Mouse (Mus musculus): ENCODE measurements at regions not wholly inside any gene's neighbourhood (a gene's known extent, or its start where the extent isn't known, plus 50 kb on each side); places are given as distances from the start of the nearest gene placed in this dataset.

- intact Hi-C loops (cut with DNase I) = no loop called here
Observed at GRCm38 (mm10) chr15:24751480-24752157, 661.9 kb downstream of the Basp1 start.

DNA sequence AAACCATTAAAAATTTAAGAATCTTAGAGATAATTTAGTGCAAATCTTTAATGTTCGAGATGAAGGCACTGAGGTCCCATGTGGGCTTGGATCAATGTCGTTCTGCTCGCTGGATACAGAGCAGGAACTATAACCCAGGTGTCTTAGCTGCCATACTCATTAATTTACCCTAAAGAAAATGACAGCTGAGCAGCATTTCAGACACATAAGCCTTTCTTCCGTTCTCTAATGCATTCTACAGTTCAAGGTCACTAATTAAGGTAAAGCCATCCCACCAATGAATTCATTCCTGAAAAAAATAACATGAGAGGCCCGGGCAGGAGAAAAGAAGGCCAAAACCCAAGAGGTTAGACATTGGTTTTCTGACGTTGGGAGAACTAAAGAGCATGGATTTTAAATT lies 670.3 kb downstream of the Basp1 start:
- intact Hi-C loops (cut with DNase I) = no loop called here

- intact Hi-C loops (cut with DNase I) = loop anchor here (2.0 kb wide), 1 partner anchor 690 kb away; no protein-coding TSS in a partner anchor
Observed at GRCm38 (mm10) chr15:24725170-24725569, 688.4 kb downstream of the Basp1 start.

DNA sequence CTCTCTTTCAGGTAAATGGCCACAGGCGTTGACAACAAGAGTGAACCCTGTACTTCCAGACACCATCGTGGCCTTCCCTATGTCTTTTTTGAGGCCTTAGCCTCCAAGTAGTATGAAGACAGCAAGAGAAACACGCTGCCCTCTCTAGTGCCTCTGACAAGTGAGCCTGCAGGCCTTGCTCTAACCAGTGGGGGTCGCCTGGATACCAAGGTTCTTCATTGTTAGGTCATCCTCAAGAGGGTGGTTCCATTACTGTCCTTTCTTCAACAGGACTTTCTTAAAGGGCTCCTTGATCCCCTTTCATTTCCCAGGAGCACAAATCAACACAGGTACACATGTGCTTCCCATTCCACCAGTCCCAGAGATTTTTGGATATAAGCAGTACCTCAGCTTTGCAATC lies 688.9 kb downstream of the Basp1 start:
- intact Hi-C loops (cut with DNase I) = loop anchor here (2.0 kb wide), 1 partner anchor 690 kb away; no protein-coding TSS in a partner anchor

DNA sequence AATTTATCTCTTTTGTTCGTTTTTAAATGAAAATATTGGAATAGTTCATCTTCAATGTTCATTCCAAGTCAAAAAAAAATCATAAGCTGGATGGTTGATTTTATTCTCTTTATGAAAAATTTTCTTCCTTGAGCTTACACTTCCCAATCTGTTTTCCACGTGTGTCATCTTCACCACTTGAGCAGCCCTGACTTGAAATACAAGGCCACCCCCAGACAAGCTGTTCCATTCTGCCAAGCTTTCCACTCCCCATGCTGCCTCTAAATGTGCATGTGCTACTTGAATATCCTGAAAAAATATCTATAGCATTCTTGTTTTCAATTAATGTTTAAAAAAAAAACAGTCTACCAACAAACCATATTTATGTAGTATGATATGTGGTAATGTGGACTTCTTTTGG lies 693.2 kb downstream of the Basp1 start:
- intact Hi-C loops (cut with DNase I) = no loop called here

GRCm38 (mm10) chr15:24682167-24682566 lies 731.4 kb downstream of the Basp1 start:
- intact Hi-C loops (cut with DNase I) = no loop called here

- intact Hi-C loops (cut with DNase I) = no loop called here
Observed at GRCm38 (mm10) chr15:24648938-24649337, 764.6 kb downstream of the Basp1 start.

GRCm38 (mm10) chr15:24635620-24636019 lies 777.9 kb downstream of the Basp1 start:
- intact Hi-C loops (cut with DNase I) = no loop called here

- intact Hi-C loops (cut with DNase I) = no loop called here
Observed at GRCm38 (mm10) chr15:24596242-24596641, 817.3 kb downstream of the Basp1 start.

- intact Hi-C loops (cut with DNase I) = no loop called here
Observed at GRCm38 (mm10) chr15:24588943-24589342, 824.6 kb downstream of the Basp1 start.

GRCm38 (mm10) chr15:24566981-24567380 lies 846.6 kb downstream of the Basp1 start:
- intact Hi-C loops (cut with DNase I) = no loop called here

DNA sequence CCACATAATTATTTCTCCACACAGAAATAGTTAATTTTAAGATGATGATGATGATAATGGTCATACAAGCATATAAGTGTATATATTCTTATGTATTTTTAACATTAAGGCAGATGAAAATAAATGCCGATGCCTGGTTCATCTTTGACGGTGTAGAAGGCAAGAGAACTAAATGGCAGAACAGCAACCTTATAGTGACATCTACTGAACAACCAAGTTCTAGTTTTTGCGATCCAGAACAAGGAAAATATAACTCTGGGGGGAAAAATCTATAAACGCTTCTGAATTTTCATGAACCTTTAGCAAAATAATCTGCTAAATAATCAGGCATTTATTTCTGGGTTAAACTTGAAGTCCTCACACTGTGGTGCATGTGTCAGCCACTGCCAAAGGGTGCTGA lies 856.8 kb downstream of the Basp1 start:
- intact Hi-C loops (cut with DNase I) = no loop called here

DNA sequence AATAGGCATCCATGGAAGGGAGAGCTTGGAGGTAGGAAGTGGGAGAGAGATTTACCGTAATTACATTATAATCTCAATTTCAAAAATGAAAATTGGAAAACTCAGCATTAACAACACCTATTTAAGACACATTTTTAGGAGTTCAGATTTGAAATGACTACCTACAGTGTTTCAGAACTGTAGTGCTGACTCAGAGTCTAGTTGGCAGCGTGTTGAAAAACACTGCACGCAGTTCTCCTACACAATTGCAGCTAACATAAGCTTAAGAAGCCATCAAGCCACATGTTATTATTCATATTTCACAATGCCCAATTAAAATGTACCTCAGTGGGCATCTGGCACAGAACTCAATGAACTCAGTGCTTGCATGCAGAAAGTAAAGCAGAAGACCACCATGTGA lies 863.5 kb downstream of the Basp1 start:
- intact Hi-C loops (cut with DNase I) = no loop called here

- intact Hi-C loops (cut with DNase I) = no loop called here
Observed at GRCm38 (mm10) chr15:24530065-24530464, 883.5 kb downstream of the Basp1 start.

- intact Hi-C loops (cut with DNase I) = no loop called here
Observed at GRCm38 (mm10) chr15:24527379-24527778, 886.2 kb downstream of the Basp1 start.

GRCm38 (mm10) chr15:24513926-24514325 lies 899.6 kb downstream of the Basp1 start:
- intact Hi-C loops (cut with DNase I) = no loop called here

GRCm38 (mm10) chr15:24501907-24502559 lies 911.5 kb downstream of the Basp1 start:
- intact Hi-C loops (cut with DNase I) = no loop called here

GRCm38 (mm10) chr15:24486235-24486634 lies 927.3 kb downstream of the Basp1 start:
- intact Hi-C loops (cut with DNase I) = no loop called here

- intact Hi-C loops (cut with DNase I) = no loop called here
Observed at GRCm38 (mm10) chr15:24468239-24468638, 945.3 kb downstream of the Basp1 start.

DNA sequence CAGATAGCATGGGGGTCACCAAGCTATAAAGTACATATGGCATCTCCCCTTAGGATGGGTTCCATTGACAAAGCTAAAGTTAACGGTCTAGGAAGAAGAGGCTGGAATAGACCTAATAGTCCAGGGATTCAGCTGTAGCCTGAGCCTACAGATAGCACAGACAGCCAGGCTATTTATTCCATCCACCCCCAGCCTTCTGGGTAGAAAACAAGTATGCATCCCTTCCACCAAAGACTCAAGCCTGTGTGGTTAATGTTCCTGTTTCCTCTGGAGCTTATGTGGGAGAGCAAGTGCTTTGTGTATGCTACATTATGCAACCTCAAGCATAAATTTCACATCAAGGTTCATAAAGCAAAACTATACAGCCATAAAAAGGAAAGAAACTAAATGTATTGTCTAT lies 955.8 kb downstream of the Basp1 start:
- intact Hi-C loops (cut with DNase I) = no loop called here

DNA sequence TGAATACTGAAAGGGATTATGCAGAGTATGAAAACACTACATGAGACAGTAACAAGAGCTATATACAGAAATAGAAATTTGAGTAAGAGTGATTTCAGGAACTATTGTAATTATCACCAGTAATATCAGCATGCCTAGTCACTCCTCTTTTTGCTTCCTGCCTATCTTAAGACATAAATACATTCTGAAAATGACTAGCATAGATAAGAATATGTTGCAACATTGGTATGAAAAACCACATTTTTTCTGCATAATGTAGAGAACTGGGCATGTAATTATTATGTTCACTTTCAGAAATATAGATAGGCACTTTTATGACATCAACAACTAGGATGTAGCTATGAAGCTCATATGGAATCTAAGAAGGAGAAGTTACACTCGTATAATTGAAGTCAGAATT lies 980.5 kb downstream of the Basp1 start:
- intact Hi-C loops (cut with DNase I) = no loop called here

DNA sequence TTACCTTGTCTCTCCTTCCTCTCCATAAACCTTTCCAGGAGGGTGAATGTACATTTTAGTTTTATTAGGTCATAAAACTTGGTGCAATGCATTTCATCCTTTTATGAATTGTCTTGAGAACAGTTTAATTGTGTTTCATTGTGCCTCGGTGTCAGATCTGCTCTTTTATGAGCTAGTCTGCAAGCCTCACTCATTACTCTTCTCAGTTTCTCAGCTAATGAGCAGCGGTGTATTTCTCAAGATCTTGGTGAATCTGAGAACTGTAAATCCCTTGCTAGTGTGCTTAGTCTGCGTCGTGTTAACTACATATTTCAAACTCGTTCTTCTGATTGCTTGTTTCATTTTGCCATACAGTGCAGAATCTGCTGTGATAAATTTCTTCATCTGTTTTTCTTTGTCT lies 984.4 kb downstream of the Basp1 start:
- intact Hi-C loops (cut with DNase I) = no loop called here

GRCm38 (mm10) chr15:24422333-24422942 lies 991.1 kb downstream of the Basp1 start:
- intact Hi-C loops (cut with DNase I) = no loop called here
